Mouse (Mus musculus) 416B (cell line): ENCODE measurements at regions not wholly inside any gene's neighbourhood (a gene's known extent, or its start where the extent isn't known, plus 50 kb on each side); places are given as distances from the start of the nearest gene placed in this dataset.
A peak's percentile ranks its signal among the peaks of the same experiment; 100 is the strongest.
"Not testable (repeated sequence)": the region's sequence is repeated elsewhere in the genome, so short reads cannot be mapped to it uniquely, and the experiment has no call there.

Experiments
- DNase-seq: peaks from one replicate; pipeline ENCODE4 v3.0.0; 2011; ENCODE audit warnings: low read depth

DNA sequence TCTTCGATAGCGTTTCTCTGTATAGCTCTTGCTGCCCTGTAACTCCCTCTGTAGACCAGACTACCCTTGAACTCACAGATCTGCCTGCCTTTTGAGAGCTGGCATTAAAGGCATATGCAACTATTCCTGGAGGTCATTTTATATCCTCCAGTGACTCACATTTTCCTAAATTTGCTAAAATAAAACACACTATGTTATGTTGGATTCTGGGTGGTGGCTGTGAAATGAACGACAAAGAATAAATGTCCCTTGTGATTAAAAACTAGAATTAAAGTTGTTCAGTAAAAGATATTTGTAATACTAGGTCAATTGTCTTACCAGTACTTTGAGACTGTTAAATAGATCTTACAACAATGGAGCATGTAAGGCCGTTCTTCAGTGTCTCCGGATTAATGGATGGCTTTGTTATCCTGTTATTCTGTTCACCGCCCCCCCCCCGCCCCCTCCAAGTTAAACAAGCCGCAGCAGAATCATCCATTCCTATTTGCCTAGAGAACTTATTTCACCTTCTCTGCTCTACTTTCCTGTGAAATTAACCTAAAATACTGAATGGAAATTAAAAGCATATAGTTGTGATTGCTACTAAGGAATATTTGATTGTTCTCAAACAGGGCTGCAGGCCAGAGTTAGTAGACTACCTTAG, 240.4 kb downstream of the Mef2c start:
- peak; percentile 39 for DNase-seq

- DNase-seq = peak; percentile 62
These were observed 241.2 kb downstream of the Mef2c start for GRCm38 (mm10) chr13:83744981-83745555.

GRCm38 (mm10) chr13:83745961-83746360, 242.1 kb downstream of the Mef2c start:
- DNase-seq = no peak

DNA sequence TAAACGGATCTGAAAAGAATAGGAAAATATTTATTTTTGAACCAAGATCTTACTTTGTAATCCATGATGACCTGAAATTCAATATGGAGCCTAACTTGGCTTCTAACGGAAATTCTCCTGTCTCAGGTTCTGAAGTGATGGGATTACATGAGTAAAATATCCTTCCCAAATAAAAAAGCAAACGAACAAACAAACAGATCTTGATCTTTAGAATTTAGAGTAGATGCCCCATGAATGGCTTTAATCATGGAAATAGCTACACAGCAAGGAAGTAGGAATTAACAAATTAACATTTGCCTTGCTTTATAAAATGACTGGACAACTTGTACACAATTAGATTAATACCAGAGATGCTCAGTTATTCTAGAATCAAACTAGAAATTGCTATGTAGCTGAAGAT, 243.8 kb downstream of the Mef2c start:
- DNase-seq = no peak

DNA sequence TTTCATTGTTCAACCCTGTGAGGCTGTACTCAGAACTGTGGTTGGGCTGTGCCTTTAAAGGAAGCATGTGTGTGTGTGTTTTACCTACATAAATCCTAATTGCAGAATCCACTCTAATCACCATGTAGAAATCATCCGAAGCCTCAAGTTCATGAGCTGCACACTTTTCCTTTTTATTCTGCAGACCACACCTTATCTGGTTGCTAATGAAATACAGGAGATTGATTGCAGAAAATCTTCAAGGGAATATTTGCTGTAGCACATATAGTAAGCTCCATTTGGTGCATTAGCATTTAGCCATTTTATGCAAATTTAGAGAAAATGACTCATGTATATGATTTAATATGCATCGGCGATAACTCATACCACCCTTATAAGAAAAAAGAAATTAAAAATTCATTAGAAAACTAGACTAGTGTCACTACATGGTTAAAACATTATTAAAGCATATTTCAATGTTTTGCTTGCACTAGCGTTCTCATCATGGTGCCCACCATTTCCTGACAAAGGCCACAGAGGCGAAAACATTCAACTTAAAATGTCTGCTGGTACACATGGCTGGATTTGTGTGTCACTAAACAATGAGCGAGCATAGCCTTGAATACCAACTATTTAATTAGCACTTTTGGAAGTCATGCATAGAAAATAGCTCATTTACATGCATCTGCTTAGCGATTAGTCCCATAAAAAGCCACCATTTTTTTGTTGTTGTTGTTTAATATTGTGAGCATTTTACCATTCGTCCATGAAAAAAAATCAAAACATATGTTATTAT, 245.7 kb downstream of the Mef2c start:
- DNase-seq = no peak

GRCm38 (mm10) chr13:83750437-83750836, 246.6 kb downstream of the Mef2c start:
- DNase-seq = no peak

DNA sequence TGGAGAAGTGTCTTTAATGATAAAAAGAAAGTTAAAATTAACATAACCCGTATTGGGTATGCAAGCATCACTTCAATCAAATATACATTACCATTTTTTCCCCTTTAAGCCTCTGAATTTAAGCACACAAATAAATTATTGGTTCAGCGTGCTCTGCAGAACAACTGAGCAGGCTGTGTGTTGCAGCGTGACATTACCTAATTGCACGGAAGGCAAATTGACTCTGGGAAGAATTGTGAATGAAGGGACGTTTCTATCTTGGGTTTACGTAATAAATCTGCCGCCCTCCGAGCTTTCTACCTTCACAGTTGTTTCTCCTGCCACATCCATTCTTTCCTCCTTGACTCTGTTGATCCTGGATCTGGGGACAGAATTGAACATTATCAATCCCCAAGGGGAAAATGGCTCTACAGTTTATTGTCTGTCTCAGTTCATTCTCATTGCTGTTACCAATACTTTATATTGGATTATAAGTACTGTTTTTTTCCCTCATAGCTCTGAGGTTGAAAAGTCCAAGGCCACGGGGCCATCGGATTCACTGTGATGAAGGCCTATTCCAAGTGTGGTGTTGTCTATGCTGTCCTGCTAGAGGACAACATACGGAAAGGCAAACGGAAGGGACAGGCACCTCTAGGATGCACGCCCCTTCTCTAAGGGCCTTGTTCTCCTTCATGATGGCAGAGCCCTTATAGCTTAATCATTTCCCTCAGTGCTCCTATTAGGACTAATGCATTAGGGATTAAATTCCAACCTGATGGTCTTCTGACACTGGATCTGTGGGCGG, 256.7 kb downstream of the Mef2c start:
- DNase-seq = no peak

DNA sequence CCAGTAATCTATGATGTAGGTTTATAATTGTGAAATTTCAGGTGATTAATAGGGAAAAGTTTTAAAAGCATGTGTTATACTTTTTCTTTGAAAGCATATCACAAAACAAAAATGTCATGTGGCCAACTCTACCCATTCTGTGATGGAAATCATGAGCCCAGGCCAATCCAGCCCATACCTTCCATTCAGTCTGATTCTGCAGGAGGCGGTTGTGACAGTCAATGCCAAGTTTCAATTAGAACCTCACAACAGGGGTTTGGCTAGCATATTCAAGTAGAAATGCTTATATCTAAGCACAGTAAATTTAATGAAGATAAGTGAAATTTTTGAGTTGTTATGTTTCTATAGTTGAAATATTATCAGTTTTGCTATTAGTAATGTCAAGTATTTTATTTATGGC, 258.6 kb downstream of the Mef2c start:
- DNase-seq = no peak

- not testable (repeated sequence) for DNase-seq
These were observed 259.5 kb downstream of the Mef2c start for GRCm38 (mm10) chr13:83763288-83763687.

GRCm38 (mm10) chr13:83785643-83786042, 281.8 kb downstream of the Mef2c start:
- no peak for DNase-seq

DNA sequence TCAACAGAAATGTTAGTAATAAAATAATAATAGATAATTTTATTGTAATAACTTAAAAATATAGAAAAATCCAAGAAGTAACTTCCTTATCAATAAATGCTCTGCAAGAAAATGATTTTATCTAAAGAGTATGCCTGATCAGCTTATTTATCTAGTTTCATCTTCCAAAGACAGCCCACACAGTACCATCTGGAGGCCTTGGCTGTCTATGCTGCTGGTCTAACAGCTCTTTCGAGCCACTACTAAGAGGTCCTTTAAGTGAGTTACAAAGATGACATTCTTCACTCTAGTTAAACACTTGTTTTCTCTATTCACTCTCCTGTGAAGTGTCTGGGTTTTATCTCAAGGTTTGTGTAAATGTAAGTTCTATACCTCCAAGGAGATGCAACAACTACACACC, 305.7 kb downstream of the Mef2c start:
- no peak for DNase-seq

DNA sequence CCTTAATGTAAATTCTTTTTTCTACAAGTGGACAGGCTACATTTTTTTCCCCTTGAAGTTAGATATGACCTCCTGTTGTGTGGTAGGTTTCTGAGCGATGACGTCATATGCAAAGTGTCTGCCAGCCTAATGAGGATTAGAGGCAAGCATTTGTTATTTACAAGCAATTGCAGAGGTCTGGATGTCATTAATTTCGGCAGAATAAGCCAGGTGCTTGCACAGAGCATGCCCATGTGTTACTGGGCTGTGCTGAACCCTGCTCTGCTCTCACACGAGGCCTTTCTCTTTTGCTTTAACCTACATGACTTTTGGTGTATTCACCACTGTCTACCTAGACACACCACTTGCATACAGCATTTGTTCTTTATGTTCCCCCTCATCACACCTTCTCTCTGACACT, 316.5 kb downstream of the Mef2c start:
- no peak for DNase-seq

- DNase-seq = no peak
These were observed 316.9 kb downstream of the Mef2c start for GRCm38 (mm10) chr13:83820721-83821120.

DNA sequence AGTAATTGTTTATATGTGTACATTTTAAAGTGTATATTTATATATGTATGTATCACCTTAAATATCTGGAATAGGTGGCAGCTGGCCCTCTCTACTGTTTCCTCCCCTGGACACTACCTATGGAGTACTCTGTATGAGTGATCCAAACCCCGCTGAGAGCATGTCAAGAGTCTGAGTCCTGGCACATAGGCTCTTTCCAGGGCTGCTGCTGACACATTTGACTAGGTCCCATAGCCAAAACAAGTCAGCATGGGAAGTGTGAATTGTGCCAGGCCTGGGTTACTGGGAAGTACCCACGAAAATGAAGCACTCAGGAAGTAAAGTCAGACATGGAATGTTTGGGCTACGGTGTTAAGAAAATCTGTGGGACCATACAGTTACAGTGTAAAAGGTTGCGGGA, 321.1 kb downstream of the Mef2c start:
- DNase-seq = no peak

DNA sequence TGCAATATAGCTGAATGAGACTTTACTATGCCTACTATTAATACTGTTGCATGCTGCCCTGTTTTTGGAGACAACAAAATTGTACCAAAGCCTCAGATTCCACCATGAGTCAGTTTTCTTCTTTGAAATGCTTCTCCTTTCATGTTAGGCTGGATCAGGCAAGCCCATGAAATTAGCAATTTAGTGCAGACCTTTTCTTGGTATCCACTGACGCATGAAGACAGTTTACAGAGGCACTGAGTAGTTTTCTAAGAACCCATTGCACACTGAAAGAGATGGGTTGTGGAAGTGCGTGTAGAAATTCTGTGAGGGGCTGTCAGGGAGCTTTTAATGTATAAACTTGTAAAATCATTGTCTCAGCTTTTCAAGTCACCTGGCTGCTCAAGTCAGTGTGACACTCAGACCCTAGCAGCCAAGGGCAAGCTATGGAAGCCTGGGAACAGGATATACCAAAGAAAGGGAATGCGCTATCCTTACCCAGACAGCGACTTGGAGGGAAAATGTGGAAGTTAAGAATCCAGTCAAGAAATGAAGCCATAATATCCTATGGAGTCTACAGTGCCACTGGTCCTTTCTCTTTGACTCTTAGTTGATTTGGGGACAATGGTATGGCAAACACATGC, 323.1 kb downstream of the Mef2c start:
- no peak for DNase-seq

DNA sequence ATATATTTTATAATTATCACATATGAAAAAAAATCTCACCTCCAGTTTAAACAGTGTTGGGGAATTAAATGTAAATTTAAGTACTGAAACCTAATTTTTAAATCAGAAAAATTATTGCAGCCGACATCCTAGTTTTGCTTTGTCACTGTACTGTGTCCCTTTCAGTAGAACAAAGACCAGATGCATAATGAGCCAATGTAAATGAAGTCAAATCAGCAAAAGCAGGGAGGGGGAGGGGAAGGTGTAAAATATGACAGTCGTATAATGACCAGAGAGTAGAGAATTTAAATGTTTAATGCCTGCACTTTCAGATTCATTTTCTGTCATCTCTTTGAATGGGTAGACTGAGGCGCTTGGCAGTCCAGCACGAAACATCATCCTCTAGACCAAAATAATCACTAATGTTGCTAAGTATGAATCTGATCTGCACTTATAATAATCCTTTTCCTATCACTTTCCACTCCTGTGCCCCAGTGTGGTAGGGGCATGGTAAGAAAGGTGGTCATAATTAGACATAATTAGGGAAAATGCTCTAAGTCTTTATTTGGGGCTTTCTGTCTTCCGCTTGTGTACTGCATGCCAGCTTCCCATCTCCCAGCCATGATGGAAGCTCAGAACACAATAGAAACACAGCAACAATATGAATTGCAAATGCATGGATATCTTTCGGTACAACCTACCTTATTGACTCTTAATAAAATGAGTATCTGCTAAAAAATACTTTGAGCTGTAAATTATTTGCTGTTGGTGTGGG, 356.0 kb upstream of the Tmem161b start:
- DNase-seq = no peak

DNA sequence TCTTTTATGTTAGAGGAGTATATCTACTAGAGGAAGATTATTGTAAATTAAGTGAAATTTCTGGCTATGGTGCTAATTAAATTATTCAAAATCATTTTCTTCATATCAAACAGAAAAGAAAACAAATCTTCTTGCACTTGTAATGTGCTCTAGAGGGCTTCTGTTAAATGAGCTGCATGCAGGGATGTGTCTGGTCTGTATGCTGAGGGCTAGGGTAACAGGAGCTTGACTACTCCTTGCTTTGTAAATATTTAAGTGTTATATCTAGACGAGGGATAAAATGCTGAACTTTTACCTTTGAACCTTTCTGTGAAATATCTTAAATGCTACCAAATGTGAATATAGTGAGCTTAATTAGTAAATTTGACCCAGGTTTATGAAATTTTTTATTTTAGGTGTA, 354.9 kb upstream of the Tmem161b start:
- DNase-seq = no peak

DNA sequence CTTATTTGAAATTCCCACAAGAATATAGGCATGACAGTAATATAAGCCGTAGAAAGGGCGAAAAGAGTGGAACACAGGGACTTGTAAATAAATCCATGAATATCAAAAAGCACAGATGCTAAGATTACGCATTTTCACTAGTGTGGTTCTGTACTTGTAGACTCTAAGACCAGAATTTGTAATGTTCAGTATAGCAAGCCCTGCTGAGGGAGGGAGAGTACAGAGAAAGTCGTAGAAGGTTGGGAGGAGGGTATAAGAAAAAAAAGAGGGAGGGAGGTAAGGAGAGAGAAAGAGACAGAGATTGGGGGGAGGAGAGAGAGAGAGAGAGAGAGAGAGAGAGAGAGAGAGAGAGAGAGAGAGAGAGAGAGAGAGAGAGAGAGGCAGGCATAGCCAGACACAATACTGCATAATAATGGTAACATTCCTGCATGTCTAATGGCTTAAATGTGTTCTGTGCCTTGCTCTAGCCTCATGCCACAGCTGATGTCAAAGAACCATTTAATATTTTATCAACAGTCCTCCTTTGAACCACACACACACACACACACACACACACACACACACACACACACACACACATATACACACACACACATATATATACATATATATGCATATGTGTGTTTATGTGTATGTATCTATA, 354.1 kb upstream of the Tmem161b start:
- no peak for DNase-seq

DNA sequence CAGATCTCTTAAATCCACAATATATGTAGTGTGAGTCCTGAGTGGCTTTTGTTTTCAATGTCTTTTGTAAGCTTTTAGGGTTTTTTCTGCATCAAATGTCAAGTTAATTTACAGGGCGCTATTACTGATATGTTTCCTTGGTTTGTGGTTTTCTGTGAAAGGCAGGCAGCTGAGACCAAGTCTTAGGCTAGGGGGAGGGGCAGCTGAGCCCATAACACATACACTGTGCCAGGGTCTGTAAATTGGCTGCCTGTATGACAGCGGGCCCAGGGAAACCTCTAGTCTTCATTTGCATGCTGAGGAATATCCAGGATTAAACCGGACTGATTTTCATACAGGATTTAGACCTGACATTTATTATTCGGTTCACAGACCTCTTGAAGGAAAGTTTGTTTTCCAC, 353.2 kb upstream of the Tmem161b start:
- peak; percentile 26 for DNase-seq

GRCm38 (mm10) chr13:83872143-83872819, 349.8 kb upstream of the Tmem161b start:
- DNase-seq = no peak
